ENCODE assay signal across 20 mouse cellular contexts in genomic region chr11:97880362-97880761, GRCm38 (mm10). TPM values are rescaled to one million over a fixed set of nuclear protein-coding genes. Genes with fewer than 3 reads are reported as not detected.
DNase-seq lines count a peak whose midpoint lies in the region; ATAC-seq and TF ChIP-seq lines count a peak whose summit lies in the region.
"Had no signal": no experiment of that assay in that cellular context is flagged by ENCODE, and none has a peak within 500 bp of the region (broad histone marks: within the 10 kb centered on the region; RNA-seq: fewer than 3 reads in every experiment).

No protein-coding gene starts in this region.

- H3K4me2 ChIP-seq in midbrain, embryonic 11.5 days: no peak overlapping the region

- no peaks in the 10 kb centered on the region for H3K36me3 ChIP-seq in midbrain, embryonic 11.5 days (ENCODE audit: control insufficient read depth, insufficient read depth, low read length)
- no peaks in the 10 kb centered on the region for H3K36me3 ChIP-seq in midbrain, embryonic 10.5 days
- peaks cover 0 to 6% of the 10 kb centered on the region in 2 experiments; a peak in 2 of 4 replicates for H3K36me3 ChIP-seq in MEL (ENCODE audit: control insufficient read depth in 1 of 2, insufficient read depth in 2 of 2, low read length in 2 of 2)
- H3K36me3 ChIP-seq: G1E had no signal

- no peaks in the 10 kb centered on the region for H3K9me3 ChIP-seq in midbrain, embryonic 11.5 days (ENCODE audit: control insufficient read depth, low read length)
- H3K9me3 ChIP-seq in midbrain, embryonic 10.5 days (replicated peaks): no peaks in the 10 kb centered on the region; the same call in 1 of the 2 replicates
- H3K9me3 ChIP-seq in MEL (replicated peaks; ENCODE audit: insufficient read depth, low read length): no peaks in the 10 kb centered on the region

- peak; percentile 84 for DNase-seq in midbrain, embryonic 11.5 days (ENCODE audit: low spot score, missing footprints)
- no peak for DNase-seq in midbrain, embryonic 10.5 days (ENCODE audit: low spot score)
- no peak for DNase-seq in MEL (ENCODE audit: low read depth, low spot score)
- DNase-seq in embryo, embryonic 9.5 days (ENCODE audit: extremely low spot score): no peak
- DNase-seq: adrenal gland, adult 2 months; adrenal gland, adult 8-10 months; adrenal gland, postnatal 10 days; adrenal gland, postnatal 14 days; adrenal gland, postnatal 25 days; adrenal gland, postnatal 36 days; B cell, adult 2 months; cerebellum, adult 11 months; cerebellum, adult 11-12 months; cerebellum, adult 18-20 months; cerebellum, adult 2 months had no signal

- TF ChIP-seq EP300 in MEL (IDR thresholded peaks at IDR 0.05; ENCODE audit: low read depth in 1 of 2, low read length in 2 of 2): no peak

- no peak for ATAC-seq in midbrain, embryonic 11.5 days (ENCODE audit: low FRiP score)
- ATAC-seq: activated CD4-positive, CD25-positive, alpha-beta regulatory T cell, adult 4 months; CD4-positive, CD25-positive, alpha-beta regulatory T cell, adult 4 months; Patski had no signal

- H3K4me1 ChIP-seq in midbrain, embryonic 11.5 days (ENCODE audit: control insufficient read depth, insufficient read depth, low read length): no peaks in the 10 kb centered on the region
- H3K4me1 ChIP-seq in midbrain, embryonic 10.5 days: 0 out of 2 replicates have a peak, but pooled peaks cover 4% of the 10 kb centered on the region
- H3K4me1 ChIP-seq in MEL (ENCODE audit: control insufficient read depth in 1 of 2, insufficient read depth in 2 of 2, low read length in 2 of 2): peaks cover 0 to 5% of the 10 kb centered on the region in 2 experiments; a peak in 1 of 4 replicates

- 92% methylated on average over 4 of the region's 4 CpGs for WGBS in midbrain, embryonic 11.5 days
- 93% methylated on average over 4 of the region's 4 CpGs for WGBS in midbrain, embryonic 10.5 days

- H3K79me2 ChIP-seq in MEL (ENCODE audit: control insufficient read depth, insufficient read depth, low read length, poor library complexity): peaks cover 1% of the 10 kb centered on the region; the same call in 1 of the 2 replicates

- H3K4me3 ChIP-seq in midbrain, embryonic 11.5 days (ENCODE audit: low read depth, low read length): no peak overlapping the region
- no peak overlapping the region for H3K4me3 ChIP-seq in midbrain, embryonic 10.5 days
- no peak overlapping the region for H3K4me3 ChIP-seq in MEL (ENCODE audit: control insufficient read depth in 1 of 2, insufficient read depth in 1 of 2, low read depth in 2 of 2, low read length in 2 of 2)

- no peaks in the 10 kb centered on the region for H3K27me3 ChIP-seq in midbrain, embryonic 11.5 days (ENCODE audit: control insufficient read depth, insufficient read depth, low read length)
- no peaks in the 10 kb centered on the region for H3K27me3 ChIP-seq in midbrain, embryonic 10.5 days (ENCODE audit: low read depth, poor library complexity, severe bottlenecking)
- H3K27me3 ChIP-seq in MEL (ENCODE audit: control insufficient read depth in 1 of 2, insufficient read depth in 2 of 2, low read length in 2 of 2): no peaks in the 10 kb centered on the region
- H3K27me3 ChIP-seq: CH12.LX, Patski had no signal

- no peak for TF ChIP-seq RAD21 in MEL (IDR thresholded peaks at IDR 0.05; ENCODE audit: low read depth, low read length)

- no peak overlapping the region for H3K9ac ChIP-seq in midbrain, embryonic 11.5 days (ENCODE audit: low read length)
- H3K9ac ChIP-seq in MEL (ENCODE audit: control insufficient read depth, low read depth, low read length, poor library complexity, severe bottlenecking): no peak overlapping the region

- no peak for TF ChIP-seq POLR2A in MEL (IDR thresholded peaks at IDR 0.05; ENCODE audit: control insufficient read depth in 1 of 2, insufficient read depth in 1 of 2, low read depth in 1 of 2, low read length in 2 of 2, poor library complexity in 1 of 2)

- TF ChIP-seq CTCF in MEL (IDR thresholded peaks at IDR 0.05 in 2 of 3, conservative IDR thresholded peaks at IDR 0.05 in 1 of 3; ENCODE audit: control insufficient read depth in 1 of 3, insufficient read depth in 1 of 3, low read depth in 2 of 3, low read length in 3 of 3, poor library complexity in 1 of 3, severe bottlenecking in 1 of 3): no peak

- H3K27ac ChIP-seq in midbrain, embryonic 11.5 days (ENCODE audit: low read depth, low read length): no peak overlapping the region
- no peak overlapping the region for H3K27ac ChIP-seq in midbrain, embryonic 10.5 days (replicated peaks)
- no peak overlapping the region for H3K27ac ChIP-seq in MEL (ENCODE audit: control insufficient read depth, low read depth, low read length)

TF ChIP-seq in MEL, 35 proteins besides CTCF, POLR2A, EP300 and RAD21:
- no peak for TF ChIP-seq JUND (IDR thresholded peaks at IDR 0.05; ENCODE audit: low read depth, low read length)
- TF ChIP-seq TBP (IDR thresholded peaks at IDR 0.05; ENCODE audit: low read depth, low read length): peak; percentile 62; the same call in 1 of the 2 replicates

RNA-seq across cellular contexts. Expression of gene Fbxo47, which starts 3.6 kb away (rescaled TPM):
- 0.83 and 0.96 TPM in 2 replicates for polyA plus RNA-seq in midbrain, embryonic 11.5 days (2014; fragmentation: Nextera tagmentation; extraction: Ambion mirVana)
- 0.38 and 0.40 TPM in 2 replicates for polyA plus RNA-seq in midbrain, embryonic 10.5 days (2016; fragmentation: Nextera tagmentation; extraction: Ambion mirVana)
- 0.73 and 1.4 TPM in 2 replicates for total RNA-seq in MEL (2012; rRNA removed)
- polyA plus RNA-seq in MEL (2012; ENCODE audit: insufficient read depth in 1 of 2, insufficient read length in 2 of 2, low read depth in 1 of 2, low replicate concordance in 2 of 2, missing spikeins in 1 of 2): 1 to 10 TPM in 1 of 2 experiments, not detected in 1; 1.2 TPM
- polyA plus RNA-seq: adrenal gland, adult 2 months; G1E had no signal

RNA-seq across cellular contexts. Expression of gene B230217C12Rik, which starts 39.8 kb away (rescaled TPM):
- 14.7 and 17.3 TPM in 2 replicates for polyA plus RNA-seq in midbrain, embryonic 11.5 days (2014; fragmentation: Nextera tagmentation; extraction: Ambion mirVana)
- 12.6 and 14.3 TPM in 2 replicates for polyA plus RNA-seq in midbrain, embryonic 10.5 days (2016; fragmentation: Nextera tagmentation; extraction: Ambion mirVana)
- total RNA-seq in MEL (2012; rRNA removed): 0.29 TPM in 1 of 2 replicates, not detected in the other
- under 1 TPM in 1 of 2 experiments, not detected in 1; 0.81 TPM for polyA plus RNA-seq in MEL (2012; ENCODE audit: insufficient read depth in 1 of 2, insufficient read length in 2 of 2, low read depth in 1 of 2, low replicate concordance in 2 of 2, missing spikeins in 1 of 2)
- polyA plus RNA-seq: G1E had no signal
